Mouse (Mus musculus): Measurements from ENCODE around the gene Fhl3.
"Not testable (repeated sequence)": the region's sequence is repeated elsewhere in the genome, so short reads cannot be mapped to it uniquely, and the experiment has no call there.

Fhl3 gene

GRCm38 (mm10) chr4:124683474-124683873 lies 17.0 kb upstream of the Fhl3 start:
- no peak for DNase-seq (ENCODE audit: low read depth, low spot score)

DNA sequence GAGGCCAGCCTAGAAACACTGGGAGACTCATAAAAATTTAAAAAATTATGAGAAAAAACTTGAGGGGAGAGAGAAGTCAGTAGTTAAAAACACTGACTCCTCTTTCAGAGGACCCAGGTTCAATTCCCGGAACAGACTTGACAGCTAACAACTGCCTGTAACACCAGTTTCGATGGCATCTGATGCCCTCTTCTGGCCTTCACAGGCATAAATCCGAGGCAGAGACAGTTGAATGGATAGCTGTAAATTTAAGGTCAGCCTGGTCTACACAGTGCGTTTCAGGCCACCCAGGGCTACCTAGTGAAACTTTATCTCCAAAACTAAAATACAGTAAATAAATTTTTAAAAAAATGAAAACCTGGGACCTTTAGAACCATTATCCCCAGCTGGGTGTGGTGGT lies 15.5 kb upstream of the Fhl3 start:
- DNase-seq (ENCODE audit: low read depth, low spot score), result no peak

- no peak for DNase-seq (ENCODE audit: low read depth, low spot score)
These were observed 15.0 kb upstream of the Fhl3 start for GRCm38 (mm10) chr4:124685453-124685852.

- DNase-seq (ENCODE audit: low read depth, low spot score), result no peak
These were observed 14.6 kb upstream of the Fhl3 start for GRCm38 (mm10) chr4:124685897-124686402.

DNA sequence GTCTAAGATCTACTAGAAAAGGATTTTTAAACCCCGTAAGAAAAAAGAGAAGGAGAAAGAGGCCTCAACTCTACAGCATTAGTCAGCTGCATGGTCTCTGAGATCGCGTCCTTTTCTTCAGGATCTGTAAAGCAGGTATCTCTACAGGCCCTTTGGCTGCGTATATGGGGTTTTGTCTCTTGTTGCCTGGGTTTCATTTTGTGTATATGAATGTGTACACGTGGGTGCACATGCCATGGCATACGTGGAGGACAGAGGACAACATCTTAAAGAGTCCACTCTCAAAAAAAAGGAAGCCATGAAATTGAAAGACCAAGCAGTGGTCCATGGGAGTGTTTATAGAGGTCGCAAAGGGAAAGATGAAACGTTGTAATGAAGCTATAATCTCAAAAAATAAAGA lies 9.0 kb upstream of the Fhl3 start:
- no peak for DNase-seq (ENCODE audit: low read depth, low spot score)

DNA sequence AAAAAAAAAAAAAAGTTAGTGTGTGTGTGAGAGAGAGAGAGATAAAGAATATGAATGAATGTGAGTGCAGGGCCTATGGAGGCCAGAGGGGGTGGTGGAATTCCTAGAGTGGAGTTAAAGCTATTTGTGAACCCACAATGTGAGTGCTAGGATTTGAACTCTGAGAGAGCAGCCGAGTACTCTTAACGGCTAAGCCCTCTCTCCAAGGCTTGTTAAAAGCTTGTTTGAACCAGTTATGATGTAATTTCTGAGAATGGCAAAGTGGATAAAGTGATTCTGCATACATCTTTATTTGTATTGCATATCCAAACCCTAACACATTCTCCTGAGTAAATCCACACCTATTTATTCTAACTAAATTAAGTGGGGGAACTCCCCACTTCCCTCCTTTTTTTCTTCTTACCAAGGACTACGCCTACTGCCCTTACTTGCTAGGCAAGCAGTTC lies 8.1 kb upstream of the Fhl3 start:
- no peak for DNase-seq (ENCODE audit: low read depth, low spot score)

GRCm38 (mm10) chr4:124693135-124693894 lies 7.2 kb upstream of the Fhl3 start, which contains the start of gene Utp11:
Utp11 (minus strand) TSS chr4:124693600.
- DNase-seq (ENCODE audit: low read depth, low spot score), result peak; percentile 92

DNA sequence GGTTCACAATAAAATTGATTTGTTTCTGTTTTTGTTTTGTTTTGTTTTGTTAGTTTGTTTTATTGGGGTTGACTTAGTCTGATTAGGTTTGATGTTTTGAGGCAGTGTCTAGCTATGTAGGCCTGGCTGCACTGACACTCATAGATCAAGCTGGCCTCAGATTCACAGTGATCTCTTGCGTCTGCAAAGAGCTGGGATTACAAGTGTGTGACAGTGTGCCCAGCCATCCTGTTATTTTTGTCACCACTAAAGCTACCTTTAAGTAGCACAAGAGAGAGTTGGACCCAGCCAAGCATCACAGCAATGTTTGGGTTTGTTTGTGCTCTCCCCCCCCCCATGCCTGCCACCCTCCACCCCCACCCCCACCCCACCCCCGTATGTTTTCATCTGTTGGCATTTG lies 5.9 kb upstream of the Fhl3 start:
- no peak for DNase-seq (ENCODE audit: low read depth, low spot score)

DNA sequence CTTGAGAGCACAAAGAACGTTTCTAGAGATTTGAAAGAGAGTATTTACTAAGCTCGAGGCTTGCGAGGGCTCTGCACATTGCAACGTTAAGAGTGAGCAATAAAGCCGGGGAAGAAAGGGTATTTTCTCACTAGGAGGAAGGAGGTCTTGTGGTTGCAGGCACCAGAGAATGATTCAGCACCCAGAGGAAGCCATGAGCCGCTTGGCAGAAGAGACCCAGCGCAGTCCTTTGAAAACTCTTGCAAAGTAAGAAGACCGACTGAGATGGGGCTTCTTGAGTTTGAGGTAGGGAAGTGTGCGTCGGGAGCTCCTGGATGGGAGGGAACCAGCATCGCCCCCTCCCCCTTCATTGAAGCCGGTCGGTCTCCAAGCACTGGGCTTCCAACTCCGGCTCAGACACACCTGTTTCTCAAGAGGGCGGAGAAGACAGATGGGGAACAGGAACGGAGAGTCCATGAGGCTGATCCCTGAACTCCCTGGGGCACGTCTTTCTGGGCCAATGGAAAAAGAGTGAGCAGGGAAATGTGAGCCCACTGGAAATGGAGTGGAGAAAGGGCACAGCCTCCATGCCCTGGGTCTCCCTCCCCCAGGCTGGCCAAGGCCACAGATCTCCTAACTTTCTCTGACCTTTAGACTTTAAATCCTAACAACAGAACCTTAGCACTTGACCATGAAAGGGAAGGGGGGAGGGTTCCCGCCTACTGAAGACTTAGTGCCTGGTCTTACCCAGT lies 4.5 kb upstream of the Fhl3 start:
- DNase-seq (ENCODE audit: low read depth, low spot score), result no peak

- DNase-seq (ENCODE audit: low read depth, low spot score), result no peak
These were observed 710 bp upstream of the Fhl3 start for GRCm38 (mm10) chr4:124699791-124700190.

- DNase-seq (ENCODE audit: low read depth, low spot score), result no peak
These were observed 748 bp downstream of the Fhl3 start for GRCm38 (mm10) chr4:124701052-124701845.

- no peak for DNase-seq (ENCODE audit: low read depth, low spot score)
These were observed 1.4 kb downstream of the Fhl3 start for GRCm38 (mm10) chr4:124701916-124702315.

DNA sequence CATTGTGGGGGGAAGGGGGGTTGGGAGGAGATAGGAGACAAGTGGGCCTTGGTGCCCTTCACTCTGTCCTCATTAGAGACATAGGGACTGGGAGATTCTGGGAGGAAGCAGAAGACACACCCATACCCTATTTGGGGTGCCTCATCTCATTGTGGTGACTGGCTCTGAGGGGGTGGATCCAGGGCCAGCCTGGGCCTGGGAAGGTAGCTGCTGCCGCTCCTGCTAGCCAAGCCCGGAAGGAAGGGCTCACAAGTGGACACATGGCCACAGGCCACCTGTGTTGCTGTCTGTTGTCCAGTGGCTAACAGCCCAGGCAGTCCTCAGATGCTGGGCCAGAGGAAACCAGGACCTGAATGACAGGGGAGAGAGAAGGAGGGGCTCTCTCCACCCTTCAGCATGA lies 2.9 kb downstream of the Fhl3 start:
- DNase-seq (ENCODE audit: low read depth, low spot score), result no peak

DNA sequence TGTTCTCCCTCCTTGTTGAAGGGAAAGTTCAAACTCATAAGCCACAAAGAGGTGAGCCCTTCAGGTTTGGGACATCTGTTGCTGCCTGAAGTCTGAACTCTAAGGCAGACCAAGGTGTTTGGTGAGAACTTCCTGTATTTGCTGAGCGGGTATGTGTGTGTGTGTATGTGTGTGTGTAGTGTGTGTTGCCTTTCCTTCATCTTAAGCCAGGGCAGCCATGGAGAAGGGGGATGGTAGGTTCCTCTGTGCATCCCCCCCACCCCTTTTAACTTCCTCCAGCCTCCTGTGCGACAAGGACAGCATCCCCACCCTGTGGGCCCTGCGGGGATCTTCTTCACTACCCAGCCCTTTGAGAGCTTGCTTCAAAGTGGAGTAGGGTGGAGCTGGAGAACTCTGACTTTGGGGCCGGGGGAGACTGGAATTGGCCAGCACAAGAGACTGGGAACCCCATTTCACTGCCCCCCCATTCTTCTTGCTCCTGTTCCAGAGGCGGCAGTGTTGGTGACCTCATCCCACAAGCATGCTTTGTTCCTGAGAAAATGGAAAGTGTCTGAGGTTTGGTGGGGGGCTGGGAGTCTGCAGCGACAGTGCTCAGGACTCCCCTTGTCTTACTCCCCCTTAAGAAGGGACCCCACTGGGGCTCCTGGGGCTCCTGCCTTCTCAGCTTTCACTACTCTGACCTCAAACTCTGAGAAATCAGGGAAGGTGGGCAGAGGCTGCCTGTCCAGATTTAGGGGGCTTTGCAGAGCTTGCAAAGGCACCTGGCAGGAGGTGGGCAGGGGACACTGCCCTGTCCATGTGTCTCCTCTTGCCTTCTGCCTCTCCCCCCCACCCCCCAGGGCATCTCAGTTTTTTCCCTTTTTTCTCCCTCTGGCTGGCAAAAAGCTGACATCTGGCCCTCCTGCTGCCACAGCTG lies 3.6 kb downstream of the Fhl3 start:
- no peak for DNase-seq (ENCODE audit: low read depth, low spot score)

DNA sequence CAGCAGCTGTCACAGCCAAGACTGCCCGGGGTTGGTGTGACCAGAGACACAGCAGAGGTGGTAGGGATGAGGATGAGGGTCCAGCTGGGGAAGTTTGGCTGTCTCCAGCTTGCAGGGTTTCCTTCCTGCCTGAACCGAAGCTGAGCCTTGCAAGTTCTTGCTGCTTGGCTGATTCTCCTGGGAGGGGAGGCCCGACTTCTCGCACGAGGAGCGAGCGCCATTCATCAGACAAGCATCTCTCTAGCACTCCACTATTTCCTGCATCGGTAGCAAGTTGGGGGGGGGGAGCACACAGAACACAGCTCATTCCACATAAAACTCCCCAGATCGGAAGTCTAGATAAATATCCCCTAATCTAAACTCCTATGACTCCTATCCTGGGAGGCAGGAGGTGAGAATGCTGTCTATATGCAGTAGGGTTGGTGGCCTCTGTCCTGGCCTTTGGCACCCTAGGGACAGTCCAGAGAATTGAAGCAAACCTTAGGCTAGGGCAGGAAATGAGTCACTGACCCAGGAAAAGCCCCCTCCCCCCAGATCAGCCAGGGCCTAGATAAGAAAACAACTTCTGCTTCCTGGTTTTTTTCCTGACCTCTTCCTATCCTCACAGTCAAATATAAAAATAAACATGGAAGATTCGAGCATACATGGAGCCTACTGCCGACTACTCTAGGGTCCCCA lies 4.4 kb downstream of the Fhl3 start:
- no peak for DNase-seq (ENCODE audit: low read depth, low spot score)

GRCm38 (mm10) chr4:124705661-124706269 lies 5.3 kb downstream of the Fhl3 start:
- no peak for DNase-seq (ENCODE audit: low read depth, low spot score)

GRCm38 (mm10) chr4:124707381-124708199 lies 7.1 kb downstream of the Fhl3 start:
- not testable (repeated sequence) for DNase-seq (ENCODE audit: low read depth, low spot score)

GRCm38 (mm10) chr4:124708200-124708517 lies 7.7 kb downstream of the Fhl3 start:
- DNase-seq (ENCODE audit: low read depth, low spot score), result not testable (repeated sequence)

Data from telencephalon, adult 2 months (tissue).